Mouse (Mus musculus) left cerebral cortex, adult 8-10 months (tissue): ENCODE measurements around the gene Cadm2. TPM values are rescaled to one million over a fixed set of nuclear protein-coding genes. Genes with fewer than 3 reads are reported as not detected.

ENCODE experiments used
- DNase-seq, 2 experiments: peaks; one replicate each; pipeline ENCODE4 v3.0.0; 2022; ENCODE audit warnings: low spot score in 2 of 2
- total RNA-seq, 4 experiments: library from RNA; stranded (reverse); gene quantifications; 2 replicates each; pipeline ENCODE4 v1.2.4; 2022

The Cadm2 gene
- total RNA-seq, 4 experiments from 2014 or later = 191 to 234 (median 200) TPM

- DNase-seq = peak in 1 of 2 experiments; percentile 34
Observed at GRCm38 (mm10) chr16:66768684-66769389, 851.9 kb downstream of the Cadm2 start.

DNA sequence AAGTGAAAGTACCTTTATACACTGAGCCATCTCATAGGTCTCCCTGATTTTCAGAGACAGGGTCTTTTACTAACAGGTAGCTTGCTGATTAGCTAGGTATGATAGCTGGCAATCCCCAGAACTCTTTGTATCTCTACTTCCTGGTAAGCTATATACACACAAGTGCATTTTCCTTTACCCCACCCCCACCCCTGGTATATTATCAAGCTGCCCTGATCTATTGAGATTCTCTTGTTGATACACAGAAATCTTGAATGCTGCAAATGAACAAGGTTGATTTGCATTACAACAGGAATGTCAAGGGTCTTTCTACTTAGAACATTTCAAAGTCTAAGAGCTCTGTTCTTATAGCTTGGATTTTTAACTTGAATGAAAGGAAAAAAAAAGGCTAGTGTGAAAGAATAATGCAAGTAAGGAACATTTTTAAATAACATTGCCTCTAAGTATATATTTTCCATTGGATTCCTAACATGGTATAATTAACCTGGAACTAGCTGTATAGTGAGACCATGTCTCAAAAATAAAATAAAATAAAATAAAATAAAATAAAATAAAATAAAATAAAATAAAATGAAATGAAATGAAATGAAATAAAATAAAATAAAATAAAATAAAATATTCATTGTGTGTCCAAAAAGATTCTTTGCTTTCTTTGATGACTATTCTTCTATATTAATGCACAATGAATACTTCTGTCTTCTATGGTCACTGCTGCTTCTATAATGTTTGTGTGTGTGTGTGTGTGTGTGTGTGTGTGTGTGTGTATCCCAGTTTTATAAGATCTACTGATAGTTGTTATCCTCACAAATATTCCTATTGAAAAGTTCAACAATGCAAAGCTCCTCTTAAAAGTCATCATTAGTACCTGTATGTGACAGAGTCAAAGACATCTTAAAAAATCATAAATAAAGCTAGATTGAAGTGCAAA is 858.9 kb downstream of the Cadm2 start:
- DNase-seq = no peak

DNA sequence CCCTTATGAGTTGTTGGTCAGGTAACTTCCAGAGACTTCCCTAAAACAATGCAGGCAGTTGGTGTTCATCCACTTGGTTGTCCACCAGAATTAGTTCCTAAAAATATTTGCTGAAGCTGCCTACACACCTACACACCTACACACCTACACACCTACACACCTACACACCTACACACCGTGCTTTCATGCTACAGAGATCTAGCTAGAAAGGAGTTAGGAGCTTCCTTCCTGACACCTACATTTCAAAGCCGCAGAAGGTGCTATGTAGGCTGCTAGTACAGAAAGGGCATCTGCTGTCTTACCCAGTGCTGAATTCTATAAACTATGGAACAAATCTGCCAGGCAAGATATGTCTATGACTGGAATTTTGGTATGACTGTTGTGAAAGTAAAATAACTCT is 872.2 kb downstream of the Cadm2 start:
- DNase-seq = peak in 1 of 2 experiments; percentile 69

- DNase-seq = no peak
Observed at GRCm38 (mm10) chr16:66731212-66731611, 889.5 kb downstream of the Cadm2 start.

DNA sequence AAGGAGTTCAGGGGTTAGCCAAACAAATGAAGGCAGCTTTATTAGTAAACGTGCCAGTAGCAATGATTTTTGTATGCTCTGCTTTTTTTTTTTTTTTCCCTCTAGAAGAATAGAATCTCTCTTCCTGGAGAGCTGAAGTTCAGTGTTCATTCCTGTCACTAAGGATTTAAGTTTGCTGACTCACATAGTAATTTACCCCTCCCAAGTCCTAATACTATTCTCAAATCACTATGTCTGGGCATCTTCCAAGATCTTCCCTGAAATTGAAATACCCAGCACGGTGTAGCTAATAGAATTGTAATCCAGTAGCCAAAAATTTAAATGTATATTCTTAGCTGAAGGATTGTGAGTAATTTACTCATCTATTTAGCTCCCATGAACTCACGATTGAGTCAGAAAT is 914.2 kb downstream of the Cadm2 start:
- DNase-seq = no peak

GRCm38 (mm10) chr16:66694783-66695182 is 925.9 kb downstream of the Cadm2 start:
- no peak for DNase-seq

GRCm38 (mm10) chr16:66677241-66677640 is 943.5 kb downstream of the Cadm2 start:
- no peak for DNase-seq

- DNase-seq = no peak
Observed at GRCm38 (mm10) chr16:66651013-66651362, 969.7 kb downstream of the Cadm2 start.

DNA sequence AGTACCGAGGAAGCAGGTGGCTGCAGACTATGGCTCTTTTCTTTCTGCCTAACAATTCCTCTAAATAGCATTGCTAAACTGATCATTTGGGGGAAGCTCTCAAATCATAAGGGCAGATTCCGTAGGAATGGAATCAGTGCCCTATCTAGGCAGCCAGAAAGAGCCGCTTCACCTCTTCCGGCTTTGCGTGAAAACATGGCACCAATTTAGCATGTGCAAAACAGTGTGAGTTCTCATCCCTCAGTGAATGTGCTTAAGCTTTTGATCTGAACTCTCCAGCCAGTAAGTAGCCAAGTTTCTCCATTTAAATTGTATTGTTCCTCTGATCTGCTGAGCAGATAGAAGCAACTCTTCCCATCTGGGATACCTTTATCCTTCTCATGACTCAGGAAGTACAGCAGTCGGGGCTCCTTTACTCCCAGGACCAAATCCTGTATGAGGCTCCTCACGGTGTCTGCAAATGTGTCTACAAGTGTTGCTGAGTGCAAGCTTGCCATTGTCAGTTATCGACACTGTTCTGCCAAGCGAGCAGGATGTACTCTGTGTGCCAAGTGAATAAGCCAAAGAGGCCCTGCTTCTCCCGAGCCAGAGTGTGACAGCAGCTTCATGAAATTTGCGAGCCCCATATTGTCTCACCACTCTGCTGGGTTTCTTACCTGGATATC is 970.2 kb downstream of the Cadm2 start:
- DNase-seq = peak in 1 of 2 experiments; percentile 14

DNA sequence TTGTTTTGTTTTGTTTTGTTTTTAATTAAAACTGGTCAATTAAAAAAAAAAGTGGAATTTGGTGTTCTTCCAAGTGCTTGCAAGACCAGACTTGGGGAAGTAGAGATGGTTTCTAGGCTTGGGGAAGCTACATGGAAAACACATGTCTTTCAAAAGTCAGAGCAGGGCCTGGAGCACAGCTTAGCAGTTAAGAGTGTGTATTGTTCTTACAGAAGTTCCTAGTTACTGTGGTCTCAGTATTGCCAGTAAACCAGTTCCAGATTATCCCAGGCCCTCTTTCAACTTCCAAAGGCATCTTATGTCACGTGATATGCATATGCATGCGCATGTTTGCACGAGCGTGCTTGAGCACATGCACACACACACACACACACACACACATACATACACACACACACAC is 972.9 kb downstream of the Cadm2 start:
- DNase-seq = no peak

GRCm38 (mm10) chr16:66643606-66644005 is 977.1 kb downstream of the Cadm2 start:
- no peak for DNase-seq

DNA sequence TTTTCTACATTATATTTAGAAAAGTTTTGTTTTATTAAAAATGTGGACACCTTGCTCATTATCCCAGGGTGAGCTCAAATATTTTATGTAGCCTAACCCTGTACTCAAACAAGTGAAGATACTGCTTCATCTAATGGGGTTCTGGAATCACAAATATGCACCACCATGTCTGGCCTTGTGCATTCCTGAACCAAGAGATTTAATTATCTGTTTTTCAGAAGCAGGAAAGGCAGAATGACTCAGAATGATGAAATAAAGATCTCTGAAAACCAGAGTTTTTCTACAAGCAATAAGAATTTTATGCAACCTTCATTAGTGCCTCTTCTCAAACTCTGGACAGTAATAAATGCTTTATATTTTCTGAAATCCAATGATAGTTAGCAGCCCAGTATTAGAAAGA is 993.2 kb downstream of the Cadm2 start:
- no peak for DNase-seq

GRCm38 (mm10) chr16:66622423-66622822 is 998.3 kb downstream of the Cadm2 start:
- no peak for DNase-seq

DNA sequence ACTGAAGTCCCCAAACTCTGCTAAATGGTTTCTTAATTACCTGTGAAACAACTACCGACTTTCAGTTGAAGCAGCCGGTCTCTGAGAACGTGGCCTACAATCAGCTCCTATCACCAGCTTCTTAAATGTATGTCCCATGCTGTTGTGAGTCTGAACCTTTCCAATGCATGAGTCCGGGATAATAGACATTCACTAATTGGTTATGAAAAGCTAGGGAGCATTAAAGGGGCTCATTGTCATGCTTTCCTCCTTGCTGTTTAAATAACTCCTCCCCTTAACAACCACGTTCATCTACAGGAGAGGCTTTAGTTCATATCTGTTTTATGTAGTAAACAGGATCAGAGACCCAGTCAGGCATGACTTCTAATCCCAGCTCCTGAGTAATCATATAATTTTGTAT is 1008.1 kb downstream of the Cadm2 start:
- DNase-seq = no peak
